Mouse (Mus musculus): Measurements from ENCODE around the gene L3mbtl3. TPM values are rescaled to one million over a fixed set of nuclear protein-coding genes. Genes with fewer than 3 reads are reported as not detected.

The L3mbtl3 gene
- polyA plus RNA-seq, 1 experiment: 2.3 TPM

- H3K79me3 ChIP-seq (ENCODE audit: low read depth): no peaks in the 10 kb centered on the region
- TF ChIP-seq MYOG (IDR thresholded peaks at IDR 0.05; ENCODE audit: control insufficient read depth, extremely low read depth, insufficient read length) (no peak), FOSL1 (IDR thresholded peaks at IDR 0.05; ENCODE audit: insufficient read depth, low read length, poor library complexity, severe bottlenecking) (no peak)
- H3K4me3 ChIP-seq (ENCODE audit: insufficient read depth, poor library complexity, severe bottlenecking): no peak overlapping the region
- H3K36me3 ChIP-seq (ENCODE audit: control insufficient read depth, insufficient read depth): no peaks in the 10 kb centered on the region
- H3ac ChIP-seq (ENCODE audit: control insufficient read depth, insufficient read length, low read depth): no peak overlapping the region
- H3K27me3 ChIP-seq (ENCODE audit: control insufficient read depth, insufficient read depth, insufficient read length): no peaks in the 10 kb centered on the region
- H3K79me2 ChIP-seq (ENCODE audit: control insufficient read depth, insufficient read depth): no peaks in the 10 kb centered on the region
These were observed 143.6 kb downstream of the L3mbtl3 start for GRCm38 (mm10) chr10:26232071-26232653.

GRCm38 (mm10) chr10:26229488-26229887 lies 146.3 kb downstream of the L3mbtl3 start, which contains the start of gene Samd3:
Gene Samd3 (plus strand): TSS chr10:26229707.
- Histone ChIP-seq H3K36me3 (ENCODE audit: control insufficient read depth, insufficient read depth) (no peaks in the 10 kb centered on the region), H3ac (ENCODE audit: control insufficient read depth, insufficient read length, low read depth) (no peak within 1 kb of the TSS), H3K27me3 (ENCODE audit: control insufficient read depth, insufficient read depth, insufficient read length) (no peaks in the 10 kb centered on the region), H3K79me2 (ENCODE audit: control insufficient read depth, insufficient read depth) (no peaks in the 10 kb centered on the region), H3K4me3 (ENCODE audit: insufficient read depth, poor library complexity, severe bottlenecking) (no peak within 1 kb of the TSS), H3K79me3 (ENCODE audit: low read depth) (no peaks in the 10 kb centered on the region)
- TF ChIP-seq MYOD1 (IDR thresholded peaks at IDR 0.05; ENCODE audit: control insufficient read depth, insufficient read length, low read depth) (no peak), FOSL1 (IDR thresholded peaks at IDR 0.05; ENCODE audit: insufficient read depth, low read length, poor library complexity, severe bottlenecking) (no peak), MAX (IDR thresholded peaks at IDR 0.05) (no peak), USF1 (IDR thresholded peaks at IDR 0.05; ENCODE audit: low read depth) (no peak), CTCF (IDR thresholded peaks at IDR 0.05; ENCODE audit: control insufficient read depth, insufficient read depth, insufficient read length) (no peak), CEBPB (IDR thresholded peaks at IDR 0.05; ENCODE audit: low read depth) (no peak), MYOG (IDR thresholded peaks at IDR 0.05; ENCODE audit: control insufficient read depth, extremely low read depth, insufficient read length) (no peak)

- H3K4me3 ChIP-seq (ENCODE audit: insufficient read depth, poor library complexity, severe bottlenecking): no peak overlapping the region
- no peak overlapping the region for H3ac ChIP-seq (ENCODE audit: control insufficient read depth, insufficient read length, low read depth)
- H3K27me3 ChIP-seq (ENCODE audit: control insufficient read depth, insufficient read depth, insufficient read length): no peaks in the 10 kb centered on the region
- H3K79me3 ChIP-seq (ENCODE audit: low read depth): no peaks in the 10 kb centered on the region
- H3K79me2 ChIP-seq (ENCODE audit: control insufficient read depth, insufficient read depth): no peaks in the 10 kb centered on the region
- H3K36me3 ChIP-seq (ENCODE audit: control insufficient read depth, insufficient read depth): no peaks in the 10 kb centered on the region
- TF ChIP-seq CTCF (IDR thresholded peaks at IDR 0.05; ENCODE audit: control insufficient read depth, insufficient read depth, insufficient read length) (no peak), USF1 (IDR thresholded peaks at IDR 0.05; ENCODE audit: low read depth) (no peak)
These were observed 147.6 kb downstream of the L3mbtl3 start for GRCm38 (mm10) chr10:26228187-26228586.

- no peak for TF ChIP-seq MAX (IDR thresholded peaks at IDR 0.05)
- no peak for TF ChIP-seq MYOD1 (IDR thresholded peaks at IDR 0.05; ENCODE audit: control insufficient read depth, insufficient read length, low read depth)
- TF ChIP-seq FOSL1 (IDR thresholded peaks at IDR 0.05; ENCODE audit: insufficient read depth, low read length, poor library complexity, severe bottlenecking): no peak
- no peak for TF ChIP-seq CTCF (IDR thresholded peaks at IDR 0.05; ENCODE audit: control insufficient read depth, insufficient read depth, insufficient read length)
- no peak for TF ChIP-seq USF1 (IDR thresholded peaks at IDR 0.05; ENCODE audit: low read depth)
- no peak for TF ChIP-seq CEBPB (IDR thresholded peaks at IDR 0.05; ENCODE audit: low read depth)
- no peak for TF ChIP-seq MYOG (IDR thresholded peaks at IDR 0.05; ENCODE audit: control insufficient read depth, extremely low read depth, insufficient read length)
These were observed 149.0 kb downstream of the L3mbtl3 start for GRCm38 (mm10) chr10:26226734-26227133.

GRCm38 (mm10) chr10:26226241-26226640 lies 149.5 kb downstream of the L3mbtl3 start:
- H3K79me2 ChIP-seq (ENCODE audit: control insufficient read depth, insufficient read depth): no peaks in the 10 kb centered on the region
- no peak overlapping the region for H3K4me3 ChIP-seq (ENCODE audit: insufficient read depth, poor library complexity, severe bottlenecking)
- H3K79me3 ChIP-seq (ENCODE audit: low read depth): no peaks in the 10 kb centered on the region
- no peaks in the 10 kb centered on the region for H3K27me3 ChIP-seq (ENCODE audit: control insufficient read depth, insufficient read depth, insufficient read length)
- no peak overlapping the region for H3ac ChIP-seq (ENCODE audit: control insufficient read depth, insufficient read length, low read depth)
- TF ChIP-seq MYOD1 (IDR thresholded peaks at IDR 0.05; ENCODE audit: control insufficient read depth, insufficient read length, low read depth) (no peak), MAX (IDR thresholded peaks at IDR 0.05) (no peak), CEBPB (IDR thresholded peaks at IDR 0.05; ENCODE audit: low read depth) (no peak), FOSL1 (IDR thresholded peaks at IDR 0.05; ENCODE audit: insufficient read depth, low read length, poor library complexity, severe bottlenecking) (no peak), CTCF (IDR thresholded peaks at IDR 0.05; ENCODE audit: control insufficient read depth, insufficient read depth, insufficient read length) (no peak), MYOG (IDR thresholded peaks at IDR 0.05; ENCODE audit: control insufficient read depth, extremely low read depth, insufficient read length) (no peak), USF1 (IDR thresholded peaks at IDR 0.05; ENCODE audit: low read depth) (no peak)
- H3K36me3 ChIP-seq (ENCODE audit: control insufficient read depth, insufficient read depth): no peaks in the 10 kb centered on the region

More at GRCm38 (mm10) chr10:26226734-26227133, 149.0 kb downstream of the L3mbtl3 start:
- H3K36me3 ChIP-seq (ENCODE audit: control insufficient read depth, insufficient read depth): no peaks in the 10 kb centered on the region
- no peaks in the 10 kb centered on the region for H3K27me3 ChIP-seq (ENCODE audit: control insufficient read depth, insufficient read depth, insufficient read length)
- H3K79me3 ChIP-seq (ENCODE audit: low read depth): no peaks in the 10 kb centered on the region
- no peak overlapping the region for H3ac ChIP-seq (ENCODE audit: control insufficient read depth, insufficient read length, low read depth)
- no peak overlapping the region for H3K4me3 ChIP-seq (ENCODE audit: insufficient read depth, poor library complexity, severe bottlenecking)
- H3K79me2 ChIP-seq (ENCODE audit: control insufficient read depth, insufficient read depth): no peaks in the 10 kb centered on the region

Small RNA genes within 50 kb of the gene (microRNA-seq; reads per million reads assigned to microRNA genes)
- gene Gm27754 (ENCODE audit: borderline microRNAs expressed): not detected

Other genes starting within 250 kb of the L3mbtl3 start
- gene Samd3, start 146.3 kb downstream of the L3mbtl3 start, polyA plus RNA-seq (2012; fragmentation: generic; extraction: Trizol): not detected

Data from C2C12 (cell line).